Mouse (Mus musculus) embryonic facial prominence, embryonic 13.5 days (tissue): ENCODE measurements around the gene Mettl27. TPM values are rescaled to one million over a fixed set of nuclear protein-coding genes. Genes with fewer than 3 reads are reported as not detected.

Source experiments
- ATAC-seq: fragments of 200-750 bp; cut with Nextera tagmentation; 2 replicates; pipeline ENCODE4 v1.8.0; 2017; ENCODE audit warnings: low read depth; ENCODE audit not compliant: insufficient number of reproducible peaks, insufficient read depth, low FRiP score, low TSS enrichment
- H3K27ac ChIP-seq: fragments of 300-500 bp; sonication (generic); 2 replicates; pipeline ENCODE4 v1.5.1; 2015; ENCODE audit warnings: moderate library complexity, mild to moderate bottlenecking, inconsistent platforms
- H3K27me3 ChIP-seq: fragments of 300-500 bp; sonication (generic); 2 replicates; pipeline ENCODE4 v1.6.1; 2015; ENCODE audit warnings: mild to moderate bottlenecking, inconsistent platforms
- H3K36me3 ChIP-seq: fragments of 300-500 bp; sonication (generic); 2 replicates; pipeline ENCODE4 v1.6.1; 2015; ENCODE audit warnings: mild to moderate bottlenecking, inconsistent platforms
- H3K4me1 ChIP-seq: fragments of 300-500 bp; sonication (generic); 2 replicates; pipeline ENCODE4 v1.6.1; 2015; ENCODE audit warnings: inconsistent platforms
- H3K4me2 ChIP-seq: fragments of 300-500 bp; sonication (generic); 2 replicates; pipeline ENCODE4 v1.6.1; 2015; ENCODE audit warnings: moderate library complexity, mild to moderate bottlenecking, inconsistent platforms
- H3K4me3 ChIP-seq: fragments of 300-500 bp; sonication (generic); 2 replicates; pipeline ENCODE4 v1.5.1; 2015; ENCODE audit warnings: mild to moderate bottlenecking, inconsistent platforms
- H3K9ac ChIP-seq: fragments of 300-500 bp; sonication (generic); 2 replicates; pipeline ENCODE4 v1.6.1; 2015; ENCODE audit warnings: mild to moderate bottlenecking, inconsistent platforms
- H3K9me3 ChIP-seq: fragments of 300-500 bp; sonication (generic); 2 replicates; pipeline ENCODE4 v1.6.1; 2016; ENCODE audit warnings: inconsistent platforms
- WGBS: fragments of 180-500 bp; shearing (Covaris S2); methylation state at CpG from one replicate; pipeline ENCODE4 v1.1.7; 2015; ENCODE audit warnings: mixed read lengths; 5-methylcytosine and 5-hydroxymethylcytosine counted together
- polyA plus RNA-seq: library from polyadenylated mRNA; unstranded; fragments of >200 nt; fragmentation: Nextera tagmentation; extraction: Ambion mirVana; gene quantifications from 2 replicates; pipeline ENCODE4 v1.2.1, GENCODE M21; 2015

Mettl27 gene
- 21.1 and 21.4 TPM in 2 replicates for polyA plus RNA-seq

DNA sequence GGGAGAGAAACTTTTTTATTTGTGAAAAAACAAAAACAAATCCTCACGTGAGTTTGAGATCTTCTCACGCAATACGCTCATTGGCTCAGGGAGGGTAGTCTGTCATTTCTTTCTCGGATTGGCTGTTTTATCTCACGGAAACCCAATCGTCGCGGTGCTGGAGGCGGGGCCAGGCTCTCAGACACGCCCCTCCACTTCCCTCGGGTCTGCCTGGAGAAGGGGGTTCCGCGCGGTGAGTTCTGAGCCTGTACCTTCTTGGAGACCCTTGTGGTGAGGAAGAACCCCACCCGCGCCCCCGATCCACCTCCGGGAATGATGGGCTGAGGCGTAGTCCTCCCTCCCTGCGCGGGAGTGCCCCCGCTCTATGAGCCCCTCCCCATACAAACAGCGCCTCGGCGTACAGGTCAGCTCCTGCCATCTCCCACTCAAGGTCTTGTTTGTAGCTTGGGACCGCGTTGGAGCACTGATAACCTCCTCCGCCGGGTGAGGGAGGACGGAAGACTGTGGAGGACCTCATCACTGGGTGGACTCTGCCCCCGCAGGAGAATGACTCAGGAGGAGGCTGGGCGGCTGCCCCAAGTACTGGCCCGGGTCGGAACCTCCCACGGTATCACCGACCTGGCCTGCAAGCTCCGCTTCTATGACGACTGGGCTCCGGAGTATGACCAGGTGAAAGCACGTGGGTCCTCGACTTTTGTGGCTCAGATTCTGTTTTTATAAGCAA, at the start of gene Mettl27:
Mettl27 (plus strand) TSS at position 190 of the 724 bp plus-strand sequence.
- Histone ChIP-seq H3K27ac (peak within 1 kb of the TSS; percentile 73), H3K9me3 (no peaks in the 10 kb centered on the region)

DNA sequence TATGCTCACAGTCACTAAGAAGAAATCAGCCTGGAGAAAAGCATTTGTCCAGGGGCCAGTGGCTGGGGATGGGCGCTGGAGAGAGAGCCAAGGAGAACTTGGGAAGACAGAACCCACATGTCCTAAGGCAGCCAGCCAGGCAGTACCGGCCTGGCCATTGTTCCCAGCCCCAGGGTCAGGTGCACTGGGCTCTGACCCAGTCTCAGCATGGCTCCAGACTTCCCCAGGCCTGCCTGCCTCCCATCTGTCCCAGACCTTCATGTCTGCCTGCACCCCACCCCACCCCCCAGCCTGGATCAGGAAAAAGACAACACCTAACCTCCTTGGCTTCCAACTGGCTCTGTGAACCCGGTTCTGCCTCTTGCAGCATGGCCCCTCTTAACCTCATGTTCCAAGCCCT, 49.1 kb upstream of the Mettl27 start:
- H3K27me3 ChIP-seq = no peaks in the 10 kb centered on the region
- ATAC-seq = no peak
- no peak overlapping the region for H3K4me2 ChIP-seq
- no peak overlapping the region for H3K27ac ChIP-seq
- H3K4me1 ChIP-seq = peaks cover 2% of the 10 kb centered on the region; the same call in 1 of the 2 replicates
- no peaks in the 10 kb centered on the region for H3K36me3 ChIP-seq
- 57% methylated on average over 3 of the region's 3 CpGs for WGBS
- H3K9me3 ChIP-seq = 0 out of 2 replicates have a peak, but pooled peaks cover 7% of the 10 kb centered on the region
- no peak overlapping the region for H3K4me3 ChIP-seq
- H3K9ac ChIP-seq = no peak overlapping the region

More for the DNA sequence above, at the start of gene Mettl27:
- peak; percentile 94 for ATAC-seq
- Histone ChIP-seq H3K4me1 (peaks cover 5% of the 10 kb centered on the region; the same call in 1 of the 2 replicates), H3K9ac (peak within 1 kb of the TSS; percentile 87), H3K4me3 (peak within 1 kb of the TSS; percentile 75), H3K4me2 (peak within 1 kb of the TSS; percentile 93), H3K27me3 (no peaks in the 10 kb centered on the region), H3K36me3 (peaks cover 27% of the 10 kb centered on the region)
- WGBS = under 1% methylated on average over 41 of the region's 41 CpGs

DNA sequence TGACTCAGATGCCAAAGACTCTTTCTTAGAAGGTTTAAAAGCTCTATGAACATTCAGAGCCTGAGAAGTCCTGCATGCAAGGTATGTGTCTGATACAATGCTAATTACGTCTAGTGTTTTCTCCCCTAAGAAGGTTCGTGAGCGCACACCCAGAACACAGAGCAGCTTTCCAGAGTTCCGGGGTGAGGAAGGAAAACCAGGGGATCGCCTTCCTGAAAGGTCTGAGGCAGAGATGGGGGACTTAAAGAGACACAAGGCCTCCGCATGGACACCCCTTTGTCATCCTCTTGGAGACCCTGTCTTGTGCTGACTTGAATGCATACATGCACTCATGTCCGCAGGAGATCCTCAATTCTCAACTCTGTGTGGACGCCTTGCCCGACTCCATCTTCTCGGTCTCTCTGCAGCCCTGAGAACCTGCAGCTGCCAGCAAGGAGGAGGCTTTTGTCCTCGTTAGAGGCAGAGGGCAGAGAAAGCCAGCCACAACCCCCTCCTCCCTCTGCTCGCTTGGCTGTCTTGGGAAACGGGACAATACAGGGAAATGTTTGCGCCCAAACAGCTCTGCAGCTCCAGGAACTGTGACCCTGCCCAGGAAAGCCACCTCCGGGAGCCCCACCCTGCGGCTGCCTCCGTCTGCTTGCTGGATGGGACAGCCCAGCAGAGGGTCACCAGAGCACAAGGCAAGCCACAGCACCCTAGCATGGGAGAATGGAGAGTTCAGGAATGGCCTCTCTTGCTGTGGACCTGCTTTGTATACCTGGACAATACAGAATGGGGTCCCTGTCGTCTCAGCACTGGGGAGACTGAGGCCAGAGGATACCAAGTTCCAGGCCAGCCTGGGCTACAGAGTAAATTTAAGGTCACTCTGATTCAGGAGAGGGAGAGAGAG, 44.5 kb upstream of the Mettl27 start:
- Histone ChIP-seq H3K27me3 (no peaks in the 10 kb centered on the region), H3K4me2 (no peak overlapping the region), H3K4me3 (no peak overlapping the region), H3K4me1 (peaks cover 10% of the 10 kb centered on the region), H3K27ac (0 out of 2 replicates have a peak overlapping the region, but pooled peaks have one; percentile 14), H3K9me3 (no peaks in the 10 kb centered on the region), H3K9ac (no peak overlapping the region), H3K36me3 (no peaks in the 10 kb centered on the region)
- no peak for ATAC-seq
- WGBS = 60% methylated on average over 18 of the region's 18 CpGs

DNA sequence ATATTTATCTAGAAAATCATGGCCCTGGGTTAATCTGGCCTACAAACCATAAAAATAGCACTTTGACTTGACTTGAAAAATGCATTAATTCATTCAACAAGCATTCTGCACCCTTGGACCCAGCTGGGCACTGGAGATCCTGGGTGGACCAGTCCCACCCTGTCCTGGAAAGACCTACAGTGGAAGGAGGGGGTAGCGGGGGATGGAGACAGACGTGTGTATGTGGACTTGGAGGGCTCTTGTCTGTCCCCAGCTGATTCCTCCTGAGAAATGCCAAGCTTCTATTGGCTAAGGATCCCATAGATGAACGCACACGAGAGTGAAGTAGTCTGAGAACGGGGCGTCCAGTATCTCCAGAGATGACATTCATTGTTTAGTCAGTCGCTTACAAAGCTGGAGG, 43.7 kb upstream of the Mettl27 start:
- no peak overlapping the region for H3K4me2 ChIP-seq
- no peaks in the 10 kb centered on the region for H3K9me3 ChIP-seq
- no peaks in the 10 kb centered on the region for H3K36me3 ChIP-seq
- no peak overlapping the region for H3K4me3 ChIP-seq
- H3K27ac ChIP-seq = no peak overlapping the region
- H3K27me3 ChIP-seq = no peaks in the 10 kb centered on the region
- peaks cover 15% of the 10 kb centered on the region for H3K4me1 ChIP-seq
- no peak overlapping the region for H3K9ac ChIP-seq
- 87% methylated on average over 7 of the region's 7 CpGs for WGBS
- no peak for ATAC-seq

DNA sequence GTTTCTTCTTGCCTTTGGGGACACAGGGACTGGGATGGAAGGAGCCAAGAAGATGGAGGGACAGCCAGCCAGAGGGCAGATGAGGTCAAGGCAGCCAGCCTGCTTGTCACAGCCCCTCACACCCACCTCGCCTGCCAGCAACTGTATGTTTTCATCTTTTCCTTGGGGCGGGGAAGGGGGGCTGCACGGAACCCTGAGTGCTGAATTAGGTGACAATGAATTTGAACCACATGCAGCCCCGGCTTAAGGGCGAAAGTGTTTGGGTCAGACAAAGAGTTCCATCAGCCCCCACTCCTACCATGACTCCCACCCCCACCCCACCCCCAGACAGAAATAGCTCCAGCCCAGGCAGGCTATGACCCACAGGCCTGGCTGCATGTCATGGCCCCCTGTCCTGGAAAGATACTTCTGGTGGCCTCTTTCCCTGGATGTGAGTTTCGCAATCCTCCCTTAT, 41.5 kb upstream of the Mettl27 start:
- H3K9me3 ChIP-seq = no peaks in the 10 kb centered on the region
- no peak for ATAC-seq
- H3K4me2 ChIP-seq = no peak overlapping the region
- WGBS = 58% methylated on average over 6 of the region's 6 CpGs
- H3K27me3 ChIP-seq = no peaks in the 10 kb centered on the region
- no peaks in the 10 kb centered on the region for H3K36me3 ChIP-seq
- H3K4me3 ChIP-seq = no peak overlapping the region
- peaks cover 34% of the 10 kb centered on the region for H3K4me1 ChIP-seq
- H3K9ac ChIP-seq = 0 out of 2 replicates have a peak overlapping the region, but pooled peaks have one; percentile 21
- H3K27ac ChIP-seq = no peak overlapping the region

DNA sequence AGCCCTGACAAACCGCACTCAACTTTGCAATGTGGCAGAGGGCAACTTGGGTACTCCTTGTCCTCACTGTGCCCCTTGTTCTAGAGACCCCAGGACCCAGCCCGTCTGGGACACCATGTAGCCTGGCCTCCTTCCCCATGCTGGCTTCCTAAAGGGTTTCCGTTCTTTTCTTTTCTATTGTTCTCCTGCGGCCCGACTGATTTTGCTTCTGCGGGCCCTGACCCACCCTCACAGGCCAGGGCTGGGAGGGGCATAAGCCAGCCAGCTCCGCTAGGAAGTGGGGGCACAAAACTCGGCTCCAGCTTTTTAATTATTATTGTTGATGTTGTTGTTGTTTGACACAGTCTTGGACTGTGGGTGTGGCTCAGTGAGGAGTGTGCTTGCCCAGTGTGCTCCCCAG, 40.6 kb upstream of the Mettl27 start:
- Histone ChIP-seq H3K4me1 (peaks cover 43% of the 10 kb centered on the region), H3K27me3 (no peaks in the 10 kb centered on the region), H3K4me3 (no peak overlapping the region), H3K9me3 (no peaks in the 10 kb centered on the region), H3K4me2 (no peak overlapping the region), H3K27ac (no peak overlapping the region), H3K9ac (0 out of 2 replicates have a peak overlapping the region, but pooled peaks have one; percentile 7), H3K36me3 (no peaks in the 10 kb centered on the region)
- WGBS = 75% methylated on average over 8 of the region's 8 CpGs
- no peak for ATAC-seq

DNA sequence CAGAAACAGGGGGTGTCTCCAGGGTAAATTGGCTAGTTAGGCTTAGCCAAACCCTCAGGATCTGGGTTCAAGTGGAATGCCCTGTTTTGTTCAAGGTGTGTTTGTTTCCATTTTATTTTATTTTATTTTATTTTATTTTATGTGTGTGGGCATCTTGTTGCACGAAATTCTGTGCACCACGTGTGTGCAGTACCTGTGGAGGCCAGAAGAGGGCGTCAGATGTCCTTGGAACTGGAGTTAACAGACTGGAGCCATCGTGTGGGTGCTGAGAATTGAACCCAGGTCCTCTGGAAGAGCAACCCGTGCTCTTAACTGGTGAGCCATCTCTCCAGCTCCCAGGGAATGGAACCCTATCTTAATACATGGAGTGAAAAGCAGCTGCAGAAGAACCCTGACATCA, 39.5 kb upstream of the Mettl27 start:
- peaks cover 54% of the 10 kb centered on the region for H3K4me1 ChIP-seq
- no peaks in the 10 kb centered on the region for H3K27me3 ChIP-seq
- 80% methylated on average over 5 of the region's 5 CpGs for whole genome bisulfite sequencing
- H3K4me2 ChIP-seq = no peak overlapping the region
- no peak overlapping the region for H3K9ac ChIP-seq
- H3K36me3 ChIP-seq = no peaks in the 10 kb centered on the region
- H3K27ac ChIP-seq = no peak overlapping the region
- H3K9me3 ChIP-seq = no peaks in the 10 kb centered on the region
- no peak for ATAC-seq
- no peak overlapping the region for H3K4me3 ChIP-seq

DNA sequence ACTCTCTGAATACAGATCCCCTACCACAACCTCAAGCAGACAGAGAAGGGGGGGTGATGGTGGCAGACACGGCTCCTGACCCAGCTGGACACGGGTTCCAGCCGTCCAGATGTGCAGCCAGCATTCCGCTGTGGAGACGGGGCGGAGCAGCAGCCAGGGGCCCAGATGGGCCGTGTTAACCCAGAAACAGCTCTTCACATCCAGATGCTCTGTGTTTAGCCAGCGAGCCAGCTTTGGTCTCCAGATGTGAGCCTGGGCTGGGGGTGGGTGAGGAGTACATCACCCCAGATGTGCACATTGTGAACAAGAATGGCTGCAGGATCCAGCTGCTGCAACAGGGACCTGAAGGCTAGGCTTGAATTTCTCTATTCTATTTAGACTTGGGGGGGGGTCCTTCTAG, 36.9 kb upstream of the Mettl27 start:
- H3K27me3 ChIP-seq = no peaks in the 10 kb centered on the region
- no peak overlapping the region for H3K4me2 ChIP-seq
- H3K4me3 ChIP-seq = no peak overlapping the region
- 14% methylated on average over 8 of the region's 8 CpGs for WGBS
- H3K4me1 ChIP-seq = peaks cover 55% of the 10 kb centered on the region
- H3K27ac ChIP-seq = peak overlapping the region; percentile 48
- ATAC-seq = peak; percentile 63
- no peaks in the 10 kb centered on the region for H3K36me3 ChIP-seq
- H3K9me3 ChIP-seq = no peaks in the 10 kb centered on the region
- H3K9ac ChIP-seq = no peak overlapping the region

DNA sequence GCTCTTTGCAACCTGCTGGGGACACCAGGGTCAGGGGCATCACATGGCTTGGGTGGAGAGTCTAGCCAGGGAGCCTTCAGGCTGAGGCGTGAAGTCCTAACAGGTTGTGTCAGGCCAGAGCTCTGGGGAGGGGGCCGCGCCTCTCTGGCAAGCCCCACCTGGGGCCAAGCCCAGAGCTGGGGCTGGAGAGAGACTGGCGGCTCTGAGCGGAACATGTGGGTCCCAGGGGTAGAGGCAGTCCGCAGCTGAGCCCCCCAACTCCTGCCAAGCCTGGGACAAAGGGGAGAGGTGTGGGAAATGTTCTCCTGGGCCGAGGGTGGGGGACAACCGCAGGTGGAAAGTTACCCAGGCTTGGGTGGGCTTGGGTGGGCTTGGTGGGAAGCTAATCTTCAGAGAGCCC, 35.2 kb upstream of the Mettl27 start:
- no peaks in the 10 kb centered on the region for H3K27me3 ChIP-seq
- no peak for ATAC-seq
- H3K4me2 ChIP-seq = no peak overlapping the region
- H3K9ac ChIP-seq = no peak overlapping the region
- 75% methylated on average over 8 of the region's 8 CpGs for WGBS
- H3K4me3 ChIP-seq = no peak overlapping the region
- no peak overlapping the region for H3K27ac ChIP-seq
- H3K9me3 ChIP-seq = no peaks in the 10 kb centered on the region
- H3K36me3 ChIP-seq = no peaks in the 10 kb centered on the region
- H3K4me1 ChIP-seq = peaks cover 50% of the 10 kb centered on the region

DNA sequence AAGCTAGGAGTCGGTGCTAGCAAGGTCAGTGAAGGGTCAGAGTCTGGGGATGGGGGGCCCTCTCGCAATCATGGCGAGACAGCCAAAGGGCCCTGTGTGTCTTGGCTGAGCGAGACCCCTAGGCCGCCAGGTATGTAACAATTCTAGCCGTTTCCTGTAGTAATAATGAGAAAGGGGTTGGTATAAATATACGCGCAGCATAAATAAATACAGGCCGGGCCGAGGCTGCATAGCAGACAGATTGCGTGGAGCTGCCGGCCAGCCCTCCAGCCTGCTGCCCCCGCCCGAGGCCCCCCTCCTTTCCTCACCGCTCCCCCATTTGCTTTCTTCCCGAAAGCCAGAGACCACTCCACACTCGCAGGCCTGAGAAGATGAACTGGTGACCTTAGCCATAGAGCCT, 34.6 kb upstream of the Mettl27 start:
- WGBS = 53% methylated on average over 17 of the region's 17 CpGs

DNA sequence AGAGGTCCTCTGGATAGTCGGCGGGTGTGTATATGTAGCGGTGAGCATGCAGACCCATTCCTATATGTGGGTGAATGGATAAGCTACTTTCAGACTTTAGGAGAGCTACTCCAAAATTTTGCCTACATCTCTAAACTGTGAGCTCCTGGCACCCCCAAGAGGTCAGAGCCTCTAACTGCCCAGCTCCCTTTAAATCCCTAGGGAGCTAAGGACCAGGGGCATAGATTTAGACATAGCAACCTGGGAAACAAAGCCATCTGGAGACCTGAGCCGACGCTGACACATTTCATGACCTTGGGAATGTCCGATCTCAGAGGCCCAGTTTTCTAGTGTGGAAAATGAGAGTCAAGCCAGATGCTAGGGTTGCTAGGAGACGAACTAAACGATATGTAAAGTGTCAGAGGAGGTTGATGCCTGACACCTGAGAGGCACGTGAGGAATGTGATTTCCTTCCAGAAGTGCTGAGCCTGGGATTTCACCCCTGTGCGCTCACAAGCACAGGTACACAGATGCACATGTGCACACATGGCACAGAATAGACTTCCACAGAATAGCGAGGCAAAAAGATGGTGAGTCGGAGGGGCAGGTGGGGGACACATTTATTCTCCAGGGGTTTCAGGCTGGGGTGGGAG, 31.0 kb upstream of the Mettl27 start:
- no peak overlapping the region for H3K4me3 ChIP-seq
- 29% methylated on average over 12 of the region's 12 CpGs for WGBS
- peaks cover 20% of the 10 kb centered on the region for H3K4me1 ChIP-seq
- H3K27me3 ChIP-seq = no peaks in the 10 kb centered on the region
- H3K36me3 ChIP-seq = no peaks in the 10 kb centered on the region
- H3K27ac ChIP-seq = no peak overlapping the region
- H3K9me3 ChIP-seq = no peaks in the 10 kb centered on the region
- no peak overlapping the region for H3K4me2 ChIP-seq
- H3K9ac ChIP-seq = no peak overlapping the region
- peak; percentile 48; the same call in 1 of the 2 replicates for ATAC-seq

More for the DNA sequence above, 34.6 kb upstream of the Mettl27 start:
- Histone ChIP-seq H3K4me3 (no peak overlapping the region), H3K27me3 (no peaks in the 10 kb centered on the region), H3K9me3 (no peaks in the 10 kb centered on the region), H3K9ac (no peak overlapping the region), H3K4me2 (no peak overlapping the region), H3K36me3 (no peaks in the 10 kb centered on the region), H3K4me1 (peaks cover 50% of the 10 kb centered on the region), H3K27ac (no peak overlapping the region; the same call in 1 of the 2 replicates)
- ATAC-seq = no peak
